Mouse (Mus musculus) liver, embryonic 13.5 days (tissue): Measurements from ENCODE around the gene Tor1aip1. TPM values are rescaled to one million over a fixed set of nuclear protein-coding genes. Genes with fewer than 3 reads are reported as not detected.

ENCODE experiments used
- ATAC-seq: fragments of 200-750 bp; cut with Nextera tagmentation; 2 replicates; pipeline ENCODE4 v1.8.0; 2017; ENCODE audit warnings: low read depth, mild to moderate bottlenecking, moderate number of reproducible peaks, moderate library complexity
- DNase-seq: peaks from one replicate; pipeline ENCODE4 v3.0.0; 2022
- H3K27ac ChIP-seq: fragments of 300-500 bp; sonication (generic); 2 replicates; pipeline ENCODE4 v1.5.1; 2015; ENCODE audit warnings: moderate library complexity, mild to moderate bottlenecking, inconsistent platforms
- H3K27me3 ChIP-seq: fragments of 300-500 bp; sonication (generic); 2 replicates; pipeline ENCODE4 v1.6.1; 2015; ENCODE audit warnings: mild to moderate bottlenecking, inconsistent platforms
- H3K36me3 ChIP-seq: fragments of 300-500 bp; sonication (generic); 2 replicates; pipeline ENCODE4 v1.6.1; 2015; ENCODE audit warnings: mild to moderate bottlenecking, inconsistent platforms
- H3K4me1 ChIP-seq: fragments of 300-500 bp; sonication (generic); replicated peaks from 2 replicates; pipeline ENCODE4 v1.6.1; 2015; ENCODE audit warnings: inconsistent platforms
- H3K4me2 ChIP-seq: fragments of 300-500 bp; sonication (generic); 2 replicates; pipeline ENCODE4 v1.6.1; 2015; ENCODE audit warnings: inconsistent platforms, mild to moderate bottlenecking, moderate library complexity
- H3K4me3 ChIP-seq: fragments of 300-500 bp; sonication (generic); replicated peaks from 2 replicates; pipeline ENCODE4 v1.5.1; 2015; ENCODE audit warnings: mild to moderate bottlenecking, inconsistent platforms
- H3K9ac ChIP-seq: fragments of 300-500 bp; sonication (generic); 2 replicates; pipeline ENCODE4 v1.6.1; 2015; ENCODE audit warnings: mild to moderate bottlenecking, inconsistent platforms
- H3K9me3 ChIP-seq: fragments of 300-500 bp; sonication (generic); replicated peaks from 2 replicates; pipeline ENCODE4 v1.6.1; 2016; ENCODE audit warnings: inconsistent platforms
- WGBS: fragments of 180-500 bp; shearing (Covaris S2); methylation state at CpG from one replicate; pipeline ENCODE4 v1.1.7; 2015; ENCODE audit not compliant: insufficient replicate concordance; 5-methylcytosine and 5-hydroxymethylcytosine counted together
- polyA plus RNA-seq: library from polyadenylated mRNA; unstranded; fragments of >200 nt; fragmentation: Nextera tagmentation; extraction: Ambion mirVana; gene quantifications from 2 replicates; pipeline ENCODE4 v1.2.1, GENCODE M21; 2015

The Tor1aip1 gene
- polyA plus RNA-seq, 1 experiment from 2014 or later: 25.9 TPM

GRCm38 (mm10) chr1:156033921-156034320 lies 2.4 kb downstream of the Tor1aip1 start:
- H3K9ac ChIP-seq: 0 out of 2 replicates have a peak overlapping the region, but pooled peaks have one; percentile 9
- DNase-seq: no peak
- peaks cover 26% of the 10 kb centered on the region for H3K4me1 ChIP-seq
- H3K4me2 ChIP-seq: peak overlapping the region; percentile 78
- H3K27ac ChIP-seq: 0 out of 2 replicates have a peak overlapping the region, but pooled peaks have one; percentile 9
- peak overlapping the region; percentile 87 for H3K4me3 ChIP-seq
- H3K36me3 ChIP-seq: peaks cover 49% of the 10 kb centered on the region
- ATAC-seq: no peak
- H3K9me3 ChIP-seq: no peaks in the 10 kb centered on the region
- 90% methylated on average over 7 of the region's 7 CpGs for WGBS
- H3K27me3 ChIP-seq: no peaks in the 10 kb centered on the region

GRCm38 (mm10) chr1:156028340-156028975 lies 7.8 kb downstream of the Tor1aip1 start:
- Histone ChIP-seq H3K36me3 (peaks cover 62% of the 10 kb centered on the region), H3K4me2 (no peak overlapping the region)
- 68% methylated on average over 4 of the region's 4 CpGs for WGBS

GRCm38 (mm10) chr1:156027849-156028248 lies 8.4 kb downstream of the Tor1aip1 start:
- no peak overlapping the region for H3K27ac ChIP-seq
- 80% methylated on average over 3 of the region's 3 CpGs for WGBS
- DNase-seq: no peak
- no peak overlapping the region for H3K4me3 ChIP-seq
- no peaks in the 10 kb centered on the region for H3K9me3 ChIP-seq
- ATAC-seq: no peak
- peaks cover 56% of the 10 kb centered on the region for H3K36me3 ChIP-seq
- H3K4me2 ChIP-seq: no peak overlapping the region
- H3K9ac ChIP-seq: no peak overlapping the region
- H3K27me3 ChIP-seq: no peaks in the 10 kb centered on the region
- 0 out of 2 replicates have a peak, but pooled peaks cover 2% of the 10 kb centered on the region for H3K4me1 ChIP-seq

More at GRCm38 (mm10) chr1:156028340-156028975, 7.8 kb downstream of the Tor1aip1 start:
- H3K27ac ChIP-seq: no peak overlapping the region
- no peak overlapping the region for H3K9ac ChIP-seq
- ATAC-seq: no peak
- H3K4me3 ChIP-seq: no peak overlapping the region
- no peaks in the 10 kb centered on the region for H3K27me3 ChIP-seq
- DNase-seq: no peak
- no peaks in the 10 kb centered on the region for H3K9me3 ChIP-seq
- H3K4me1 ChIP-seq: peaks cover 4% of the 10 kb centered on the region

- 67% methylated on average over 8 of the region's 8 CpGs for WGBS
- Histone ChIP-seq H3K9ac (no peak overlapping the region), H3K36me3 (peaks cover 45% of the 10 kb centered on the region), H3K27me3 (no peaks in the 10 kb centered on the region), H3K4me2 (no peak overlapping the region), H3K4me3 (no peak overlapping the region), H3K27ac (0 out of 2 replicates have a peak overlapping the region, but pooled peaks have one; percentile 9), H3K9me3 (no peaks in the 10 kb centered on the region), H3K4me1 (0 out of 2 replicates have a peak, but pooled peaks cover 2% of the 10 kb centered on the region)
- ATAC-seq (no peak), DNase-seq (no peak)
Measured at GRCm38 (mm10) chr1:156024831-156025503, 11.3 kb downstream of the Tor1aip1 start.

- Histone ChIP-seq H3K4me1 (no peaks in the 10 kb centered on the region), H3K27me3 (no peaks in the 10 kb centered on the region), H3K4me3 (no peak overlapping the region), H3K36me3 (peaks cover 50% of the 10 kb centered on the region), H3K9ac (no peak overlapping the region), H3K27ac (no peak overlapping the region), H3K9me3 (no peaks in the 10 kb centered on the region), H3K4me2 (no peak overlapping the region)
- DNase-seq (no peak), ATAC-seq (no peak)
- WGBS: 94% methylated on average over 1 of the region's 1 CpGs
Measured at GRCm38 (mm10) chr1:156020402-156020801, 15.9 kb downstream of the Tor1aip1 start.

- Histone ChIP-seq H3K4me3 (no peak overlapping the region), H3K4me2 (no peak overlapping the region), H3K27me3 (no peaks in the 10 kb centered on the region), H3K36me3 (peaks cover 52% of the 10 kb centered on the region), H3K9me3 (no peaks in the 10 kb centered on the region), H3K4me1 (no peaks in the 10 kb centered on the region), H3K27ac (no peak overlapping the region), H3K9ac (no peak overlapping the region)
- 87% methylated on average over 1 of the region's 1 CpGs for WGBS
- DNase-seq (no peak), ATAC-seq (no peak)
Measured at GRCm38 (mm10) chr1:156019800-156020199, 16.5 kb downstream of the Tor1aip1 start.

- peaks cover 60% of the 10 kb centered on the region for H3K36me3 ChIP-seq
- DNase-seq (no peak), ATAC-seq (no peak)
- H3K27me3 ChIP-seq: no peaks in the 10 kb centered on the region
- H3K4me1 ChIP-seq: no peaks in the 10 kb centered on the region
- no peak overlapping the region for H3K9ac ChIP-seq
- H3K27ac ChIP-seq: no peak overlapping the region
- 82% methylated on average over 1 of the region's 1 CpGs for WGBS
- H3K4me2 ChIP-seq: no peak overlapping the region
- H3K4me3 ChIP-seq: no peak overlapping the region
- no peaks in the 10 kb centered on the region for H3K9me3 ChIP-seq
Measured at GRCm38 (mm10) chr1:156009003-156009402, 27.3 kb downstream of the Tor1aip1 start.

GRCm38 (mm10) chr1:156005906-156006305 lies 30.4 kb downstream of the Tor1aip1 start:
- Histone ChIP-seq H3K27me3 (no peaks in the 10 kb centered on the region), H3K4me2 (no peak overlapping the region), H3K4me1 (no peaks in the 10 kb centered on the region), H3K27ac (no peak overlapping the region), H3K4me3 (no peak overlapping the region), H3K9ac (no peak overlapping the region), H3K9me3 (no peaks in the 10 kb centered on the region), H3K36me3 (peaks cover 50% of the 10 kb centered on the region)
- DNase-seq (no peak), ATAC-seq (no peak)
- 83% methylated on average over 11 of the region's 11 CpGs for WGBS

GRCm38 (mm10) chr1:156003201-156003935 lies 32.9 kb downstream of the Tor1aip1 start:
- H3K27me3 ChIP-seq: no peaks in the 10 kb centered on the region
- H3K9ac ChIP-seq: no peak overlapping the region
- no peak overlapping the region for H3K4me2 ChIP-seq
- H3K4me3 ChIP-seq: no peak overlapping the region
- no peak for DNase-seq
- WGBS: 81% methylated on average over 7 of the region's 7 CpGs
- ATAC-seq: 0 out of 2 replicates have a peak, but pooled peaks have one; percentile 39
- no peaks in the 10 kb centered on the region for H3K4me1 ChIP-seq
- peaks cover 35% of the 10 kb centered on the region for H3K36me3 ChIP-seq
- H3K27ac ChIP-seq: no peak overlapping the region
- no peaks in the 10 kb centered on the region for H3K9me3 ChIP-seq

GRCm38 (mm10) chr1:156002366-156002765 lies 33.9 kb downstream of the Tor1aip1 start:
- Histone ChIP-seq H3K9me3 (no peaks in the 10 kb centered on the region), H3K4me3 (no peak overlapping the region), H3K4me2 (no peak overlapping the region), H3K27me3 (no peaks in the 10 kb centered on the region), H3K27ac (no peak overlapping the region), H3K9ac (no peak overlapping the region), H3K4me1 (no peaks in the 10 kb centered on the region), H3K36me3 (peaks cover 29% of the 10 kb centered on the region)
- no peak for DNase-seq
- ATAC-seq: no peak
- 84% methylated on average over 8 of the region's 8 CpGs for WGBS

- H3K9ac ChIP-seq: no peak overlapping the region
- H3K9me3 ChIP-seq: no peaks in the 10 kb centered on the region
- DNase-seq: no peak
- ATAC-seq: no peak
- no peaks in the 10 kb centered on the region for H3K27me3 ChIP-seq
- WGBS: 39% methylated on average over 2 of the region's 2 CpGs
- no peak overlapping the region for H3K4me3 ChIP-seq
- no peaks in the 10 kb centered on the region for H3K36me3 ChIP-seq
- no peak overlapping the region for H3K27ac ChIP-seq
- no peak overlapping the region for H3K4me2 ChIP-seq
- no peaks in the 10 kb centered on the region for H3K4me1 ChIP-seq
Measured at GRCm38 (mm10) chr1:155995612-155996011, 40.7 kb downstream of the Tor1aip1 start.
